Mouse (Mus musculus): ENCODE measurements around the gene Mypop.

Mypop gene

GRCm38 (mm10) chr7:18990601-18991295 lies at the start of gene Mypop:
Mypop (plus strand) TSS chr7:18991245.
- DNase-seq (ENCODE audit: low spot score in 2 of 2): peak; percentile 100

- DNase-seq (ENCODE audit: low spot score in 2 of 2): no peak
These were observed 48.7 kb upstream of the Mypop start for GRCm38 (mm10) chr7:18942376-18942775.

- DNase-seq (ENCODE audit: low spot score in 2 of 2): no peak
These were observed 48.2 kb upstream of the Mypop start for GRCm38 (mm10) chr7:18942815-18943214.

- no peak for DNase-seq (ENCODE audit: low spot score in 2 of 2)
These were observed 42.9 kb upstream of the Mypop start for GRCm38 (mm10) chr7:18948151-18948550.

- DNase-seq (ENCODE audit: low spot score in 2 of 2): peak; percentile 58 to 78
These were observed 41.1 kb upstream of the Mypop start for GRCm38 (mm10) chr7:18949781-18950522.

GRCm38 (mm10) chr7:18950523-18951315 lies 40.3 kb upstream of the Mypop start:
- no peak for DNase-seq (ENCODE audit: low spot score in 2 of 2)

GRCm38 (mm10) chr7:18951397-18951796 lies 39.6 kb upstream of the Mypop start:
- no peak for DNase-seq (ENCODE audit: low spot score in 2 of 2)

GRCm38 (mm10) chr7:18957569-18958383 lies 33.3 kb upstream of the Mypop start:
- no peak for DNase-seq (ENCODE audit: low spot score in 2 of 2)

- no peak for DNase-seq (ENCODE audit: low spot score in 2 of 2)
These were observed 32.7 kb upstream of the Mypop start for GRCm38 (mm10) chr7:18958384-18958766.

- DNase-seq (ENCODE audit: low spot score in 2 of 2): no peak
These were observed 31.6 kb upstream of the Mypop start for GRCm38 (mm10) chr7:18959446-18959845.

DNA sequence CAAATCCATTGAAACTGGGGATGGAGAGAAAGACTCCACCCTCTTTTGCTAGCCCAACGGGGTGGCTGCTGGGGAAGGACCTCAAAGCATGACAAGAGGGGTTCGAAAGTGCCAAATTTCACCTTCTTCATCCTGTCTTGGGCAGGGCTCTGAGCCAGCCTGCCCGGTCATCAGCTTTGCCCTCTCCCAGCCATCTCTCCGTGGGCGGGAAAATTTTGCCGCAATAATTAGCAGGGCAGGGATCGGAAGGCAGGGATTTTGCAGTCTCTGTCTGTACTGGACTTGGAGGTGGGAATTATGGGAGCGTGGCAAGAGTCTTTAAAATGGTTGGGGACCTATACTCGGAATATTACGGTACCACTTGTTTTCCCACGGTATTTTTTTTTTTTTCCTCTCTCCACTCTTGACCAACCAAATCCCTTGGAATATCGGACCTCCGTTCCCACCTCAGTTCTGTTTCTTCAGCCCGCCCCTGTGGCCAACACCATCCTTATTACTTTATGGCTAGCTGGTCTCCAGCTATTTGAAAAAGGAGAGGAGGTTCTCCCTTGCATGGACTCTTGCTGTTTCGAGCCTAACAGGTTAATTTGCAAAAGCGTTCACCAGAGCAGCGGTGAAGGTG lies 28.8 kb upstream of the Mypop start:
- no peak for DNase-seq (ENCODE audit: low spot score in 2 of 2)

DNA sequence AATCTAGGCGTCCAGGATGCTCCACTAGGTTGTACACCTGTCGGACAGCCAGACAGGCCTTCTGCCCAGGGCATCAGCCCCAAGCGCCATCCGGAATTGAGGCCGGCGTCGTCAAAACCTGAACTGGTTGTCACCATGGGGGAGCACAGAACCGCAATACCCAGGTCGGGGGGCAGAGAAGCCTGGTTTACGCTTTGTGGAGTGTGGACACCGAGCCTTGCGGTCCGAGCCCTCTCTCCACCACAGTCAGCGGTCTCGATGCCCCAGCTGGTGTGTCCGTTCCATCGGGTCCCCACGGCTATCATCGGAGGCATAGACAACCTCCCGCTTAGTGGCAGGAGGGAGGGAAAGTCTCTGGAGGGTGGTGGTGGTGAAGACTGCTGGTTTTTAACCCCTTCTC lies 28.2 kb upstream of the Mypop start:
- no peak for DNase-seq (ENCODE audit: low spot score in 2 of 2)

GRCm38 (mm10) chr7:18963294-18963843 lies 27.7 kb upstream of the Mypop start:
- no peak for DNase-seq (ENCODE audit: low spot score in 2 of 2)

DNA sequence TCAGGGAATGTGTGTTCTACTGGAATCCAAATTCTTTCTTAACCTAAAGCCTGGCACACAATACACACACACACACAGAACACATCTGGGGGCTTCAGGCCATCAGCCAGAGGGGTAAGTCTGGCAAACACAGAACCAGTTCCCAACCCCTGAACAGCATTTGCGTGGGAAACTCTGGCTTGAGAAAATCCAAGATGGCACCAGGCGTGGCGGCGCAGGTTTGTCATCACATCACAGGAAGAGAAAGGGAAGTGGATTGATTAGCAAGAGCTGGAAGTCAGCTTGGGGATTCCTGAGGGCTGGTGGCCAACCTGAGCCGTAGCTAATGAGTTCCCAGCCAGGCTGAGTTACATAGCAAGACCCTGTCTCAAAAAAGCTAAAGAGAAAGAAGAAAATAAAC lies 25.7 kb upstream of the Mypop start:
- no peak for DNase-seq (ENCODE audit: low spot score in 2 of 2)

DNA sequence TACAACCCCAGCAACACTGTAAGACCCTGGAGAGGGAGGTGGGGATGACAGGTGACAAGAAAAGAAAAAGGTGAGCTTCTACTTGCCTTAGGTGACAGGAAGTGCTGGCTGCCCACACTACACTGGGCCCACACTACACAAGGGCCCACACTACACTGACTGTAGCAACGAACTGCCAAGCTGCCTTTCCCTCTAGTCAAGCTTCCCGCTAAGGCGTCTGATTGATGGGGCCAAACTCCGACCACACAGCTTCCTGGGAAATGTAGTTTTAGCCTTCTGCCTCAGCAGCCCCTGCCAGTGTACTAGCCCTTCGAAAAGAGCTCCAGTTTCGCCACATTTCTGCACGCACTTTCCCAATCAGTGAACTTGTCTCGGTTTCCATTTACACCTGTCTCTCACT lies 23.4 kb upstream of the Mypop start:
- DNase-seq (ENCODE audit: low spot score in 2 of 2): no peak

DNA sequence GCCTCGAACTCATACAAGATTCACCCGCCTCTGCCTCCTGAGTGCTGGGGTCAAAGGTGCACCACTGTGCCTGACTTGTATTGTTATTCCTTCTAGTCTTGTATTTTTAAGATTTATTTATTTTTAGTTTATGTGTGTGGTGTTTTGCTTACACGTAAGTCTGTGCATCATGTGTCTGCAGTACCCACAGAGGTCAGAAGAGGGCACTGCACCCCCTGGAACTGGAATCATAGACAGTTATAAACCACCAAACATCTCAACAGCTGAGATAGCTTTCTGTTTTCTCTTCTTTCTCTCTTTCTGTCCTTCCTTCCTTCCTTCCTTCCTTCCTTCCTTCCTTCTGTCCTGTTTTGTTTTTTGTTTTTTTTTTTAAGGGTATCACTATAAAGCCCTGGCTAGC lies 20.1 kb upstream of the Mypop start:
- no peak for DNase-seq (ENCODE audit: low spot score in 2 of 2)

DNA sequence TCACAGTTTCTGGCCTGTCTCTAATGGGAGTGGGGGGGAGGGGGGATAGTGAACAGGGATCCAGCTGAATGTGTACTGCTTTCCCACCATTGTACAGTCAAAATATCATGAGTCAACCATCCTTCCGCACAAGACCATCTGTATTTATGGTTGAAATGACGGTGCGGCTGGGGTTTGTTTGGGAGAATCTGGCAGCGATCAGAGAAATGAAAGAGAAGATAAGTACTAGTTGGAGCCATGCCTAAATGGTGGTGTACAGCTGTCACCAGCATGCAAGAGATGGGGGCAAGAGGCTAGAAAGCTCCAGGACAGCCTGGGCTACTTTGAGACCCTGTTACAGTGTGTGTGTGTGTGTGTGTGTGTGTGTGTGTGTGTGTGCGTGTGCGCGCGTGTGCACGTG lies 12.7 kb upstream of the Mypop start:
- no peak for DNase-seq (ENCODE audit: low spot score in 2 of 2)

GRCm38 (mm10) chr7:18986503-18986902 lies 4.5 kb upstream of the Mypop start:
- DNase-seq (ENCODE audit: low spot score in 2 of 2): no peak

GRCm38 (mm10) chr7:18987100-18987499 lies 3.9 kb upstream of the Mypop start, which contains the start of gene Nanos2:
Nanos2 (plus strand) TSS chr7:18987400.
- DNase-seq (ENCODE audit: low spot score in 2 of 2): no peak

GRCm38 (mm10) chr7:18987747-18988146 lies 3.3 kb upstream of the Mypop start:
- no peak for DNase-seq (ENCODE audit: low spot score in 2 of 2)

- DNase-seq (ENCODE audit: low spot score in 2 of 2): no peak
These were observed 2.3 kb upstream of the Mypop start for GRCm38 (mm10) chr7:18988780-18989179.

Measured in frontal cortex, postnatal 10 days (tissue).